In genomic region chr11:76945386-76946202, GRCm38 (mm10) we compare ENCODE assay signal across 8 mouse cellular contexts. TPM values are rescaled to one million over a fixed set of nuclear protein-coding genes. Genes with fewer than 3 reads are reported as not detected.
DNase-seq lines count a peak whose midpoint lies in the region; ATAC-seq lines count a peak whose summit lies in the region.

No protein-coding gene starts in this region.

- DNase-seq in Muller cell, postnatal 12 days (ENCODE audit: inconsistent ontology term): peak; percentile 94
- peak; percentile 92 for DNase-seq in cerebellum, adult 9-11 months
- DNase-seq in frontal cortex, postnatal 10 days (ENCODE audit: low spot score in 2 of 2): peak; percentile 87 to 92
- peak; percentile 89 to 93 for DNase-seq in layer of hippocampus, postnatal 25 days (ENCODE audit: extremely low spot score in 1 of 2, low spot score in 1 of 2)
- DNase-seq in lung, postnatal 25 days (ENCODE audit: low spot score): peak; percentile 93
- DNase-seq in retina, embryonic 14.5 days (ENCODE audit: low spot score): peak; percentile 94
- peak; percentile 97 for DNase-seq in thymus, postnatal 4 days

- H3K4me2 ChIP-seq in hindbrain, embryonic 13.5 days: peak overlapping the region; percentile 86

- peaks cover 14% of the 10 kb centered on the region for H3K4me1 ChIP-seq in hindbrain, embryonic 13.5 days (replicated peaks)

- H3K9ac ChIP-seq in hindbrain, embryonic 13.5 days: peak overlapping the region; percentile 85

- H3K4me3 ChIP-seq in hindbrain, embryonic 13.5 days: peak overlapping the region; percentile 73

- no peaks in the 10 kb centered on the region for H3K9me3 ChIP-seq in hindbrain, embryonic 13.5 days

- H3K27ac ChIP-seq in hindbrain, embryonic 13.5 days: peak overlapping the region; percentile 85

- no peaks in the 10 kb centered on the region for H3K27me3 ChIP-seq in hindbrain, embryonic 13.5 days

- ATAC-seq in hindbrain, embryonic 13.5 days (ENCODE audit: low FRiP score): peak; percentile 91

- WGBS in hindbrain, embryonic 13.5 days: under 1% methylated on average over 57 of the region's 58 CpGs

- peaks cover 3% of the 10 kb centered on the region; the same call in 1 of the 2 replicates for H3K36me3 ChIP-seq in hindbrain, embryonic 13.5 days

RNA-seq across cellular contexts. Expression of gene Blmh, which starts 21.0 kb away (rescaled TPM):
- 149 and 155 TPM in 2 replicates for polyA plus RNA-seq in hindbrain, embryonic 13.5 days (2015; fragmentation: Nextera tagmentation; extraction: Ambion mirVana)
- 10 to 100 TPM; 58.4 to 58.7 TPM for total RNA-seq in layer of hippocampus, postnatal 25 days (2021)

RNA-seq across cellular contexts. Expression of gene Tmigd1, which starts 43.6 kb away (rescaled TPM):
- polyA plus RNA-seq in hindbrain, embryonic 13.5 days (2015; fragmentation: Nextera tagmentation; extraction: Ambion mirVana): not detected in 2 replicates
- total RNA-seq in layer of hippocampus, postnatal 25 days (2021): not detected

RNA-seq across cellular contexts. Expression of gene Slc6a4, which starts 52.8 kb away (rescaled TPM):
- polyA plus RNA-seq in hindbrain, embryonic 13.5 days (2015; fragmentation: Nextera tagmentation; extraction: Ambion mirVana): 4.7 and 10.5 TPM in 2 replicates
- under 1 TPM in 1 of 2 experiments, not detected in 1; 0.15 TPM for total RNA-seq in layer of hippocampus, postnatal 25 days (2021)

Comparison
In these comparisons a context has a peak if more than half of its experiments do, and no peak if none do; other contexts are left out.
1. Peak in every context shown above with its lines: DNase-seq, ATAC-seq, H3K4me3 ChIP-seq and H3K27ac ChIP-seq.